8 mouse cellular contexts compared by ENCODE assay signal in the genomic region with DNA sequence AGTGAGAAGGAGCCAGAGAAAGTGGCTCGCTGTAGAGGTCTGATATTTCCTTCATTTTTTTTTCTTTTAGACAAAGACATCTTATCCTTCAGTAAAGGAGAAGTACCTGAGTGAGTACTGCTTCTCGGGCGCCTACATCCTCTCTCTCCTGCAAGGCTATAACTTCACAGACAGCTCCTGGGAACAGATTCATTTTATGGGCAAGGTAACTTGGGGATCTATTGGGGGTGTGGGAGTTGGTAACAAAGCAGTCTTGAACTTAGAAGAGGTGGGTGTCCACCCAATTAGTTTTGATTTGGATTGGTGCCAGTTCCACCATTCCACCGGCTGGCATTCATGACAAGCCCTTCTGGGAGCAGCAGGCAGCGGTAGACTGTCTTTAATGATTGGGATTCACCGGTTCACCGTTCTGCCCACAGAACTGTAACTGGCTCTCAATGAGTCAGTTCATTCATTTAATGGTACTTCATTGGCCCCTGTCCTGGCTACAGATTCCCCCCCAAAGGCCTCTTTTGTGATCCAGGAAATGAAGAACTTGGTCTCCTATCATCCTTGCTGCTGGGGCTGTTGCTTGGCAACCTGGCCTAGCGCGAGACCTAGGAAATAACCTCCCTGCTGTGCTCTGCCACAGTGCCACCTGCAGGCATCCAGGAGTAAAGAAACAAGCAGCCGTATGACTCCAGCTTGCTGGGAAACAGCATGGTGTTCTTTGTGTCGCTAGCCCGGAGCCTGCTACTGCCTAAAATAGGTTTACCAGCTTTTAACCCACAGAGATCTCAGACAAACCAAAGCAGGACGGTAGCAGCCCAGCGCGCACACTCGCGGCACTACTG. TPM values are rescaled to one million over a fixed set of nuclear protein-coding genes. Genes with fewer than 3 reads are reported as not detected.
A peak's percentile ranks its signal among the peaks of the same experiment; 100 is the strongest.
DNase-seq lines count a peak whose midpoint lies in the region; ATAC-seq and TF ChIP-seq lines count a peak whose summit lies in the region.

No protein-coding gene starts in this region.

- H3K36me3 ChIP-seq in embryonic facial prominence, embryonic 13.5 days = no peaks in the 10 kb centered on the region
- no peaks in the 10 kb centered on the region; the same call in 1 of the 2 replicates for H3K36me3 ChIP-seq in heart, adult 2 months (ENCODE audit: control insufficient read depth, insufficient read depth, low read length)
- no peaks in the 10 kb centered on the region for H3K36me3 ChIP-seq in limb, embryonic 11.5 days (ENCODE audit: control insufficient read depth, insufficient read depth, low read length)
- H3K36me3 ChIP-seq in midbrain, embryonic 14.5 days (ENCODE audit: control insufficient read depth, insufficient read depth, low read length) = no peaks in the 10 kb centered on the region

- no peak for TF ChIP-seq POLR2A in heart, adult 2 months (IDR thresholded peaks at IDR 0.05; ENCODE audit: insufficient read depth, low read depth, low read length)

- intact Hi-C loops in heart, adult 2 months (cut with DNase I) = no loop called here

- no peaks in the 10 kb centered on the region for H3K27me3 ChIP-seq in embryonic facial prominence, embryonic 13.5 days
- no peaks in the 10 kb centered on the region for H3K27me3 ChIP-seq in heart, adult 2 months (ENCODE audit: control insufficient read depth, insufficient read depth, low read length)
- H3K27me3 ChIP-seq in limb, embryonic 11.5 days (ENCODE audit: control insufficient read depth, insufficient read depth, low read length) = no peaks in the 10 kb centered on the region
- H3K27me3 ChIP-seq in midbrain, embryonic 14.5 days (ENCODE audit: control insufficient read depth, insufficient read depth, low read length) = no peaks in the 10 kb centered on the region

- H3K9me3 ChIP-seq in embryonic facial prominence, embryonic 13.5 days = no peaks in the 10 kb centered on the region
- H3K9me3 ChIP-seq in limb, embryonic 11.5 days (ENCODE audit: control insufficient read depth, low read length) = no peaks in the 10 kb centered on the region
- H3K9me3 ChIP-seq in midbrain, embryonic 14.5 days (ENCODE audit: control insufficient read depth, low read length) = no peaks in the 10 kb centered on the region

- WGBS in embryonic facial prominence, embryonic 13.5 days = 25% methylated on average over 17 of the region's 17 CpGs
- 35% methylated on average over 17 of the region's 17 CpGs for WGBS in heart, adult 2 months
- WGBS in limb, embryonic 11.5 days = 29% methylated on average over 17 of the region's 17 CpGs
- WGBS in midbrain, embryonic 14.5 days = 14% methylated on average over 17 of the region's 17 CpGs

- peak overlapping the region; percentile 62 for H3K9ac ChIP-seq in embryonic facial prominence, embryonic 13.5 days
- H3K9ac ChIP-seq in heart, adult 2 months (ENCODE audit: low read depth, low read length) = no peak overlapping the region
- H3K9ac ChIP-seq in limb, embryonic 11.5 days (ENCODE audit: low read length) = peak overlapping the region; percentile 28; the same call in 1 of the 2 replicates
- H3K9ac ChIP-seq in midbrain, embryonic 14.5 days (replicated peaks; ENCODE audit: low read length) = no peak overlapping the region; the same call in 1 of the 2 replicates

- peak; percentile 84 for DNase-seq in 416B (ENCODE audit: low read depth)
- DNase-seq in adrenal gland, postnatal 25 days = peak; percentile 65
- peak; percentile 69 to 76 for DNase-seq in heart, adult 2 months
- peak; percentile 47 for DNase-seq in kidney, adult 18-20 months
- peak; percentile 86 for DNase-seq in limb, embryonic 11.5 days (ENCODE audit: low spot score)
- peak; percentile 94 for DNase-seq in midbrain, embryonic 14.5 days
- peak; percentile 21 to 36 for DNase-seq in spleen, postnatal 36 days (ENCODE audit: low spot score in 2 of 2)

- no peaks in the 10 kb centered on the region for H3K4me1 ChIP-seq in embryonic facial prominence, embryonic 13.5 days
- H3K4me1 ChIP-seq in heart, adult 2 months (ENCODE audit: control insufficient read depth, insufficient read depth, low read length) = no peaks in the 10 kb centered on the region
- H3K4me1 ChIP-seq in limb, embryonic 11.5 days (ENCODE audit: control insufficient read depth, insufficient read depth, low read length) = no peaks in the 10 kb centered on the region
- H3K4me1 ChIP-seq in midbrain, embryonic 14.5 days (ENCODE audit: control insufficient read depth, insufficient read depth, low read length) = peaks cover 7% of the 10 kb centered on the region

- H3K4me2 ChIP-seq in embryonic facial prominence, embryonic 13.5 days = peak overlapping the region; percentile 56
- H3K4me2 ChIP-seq in limb, embryonic 11.5 days (ENCODE audit: low read depth, severe bottlenecking) = 0 out of 2 replicates have a peak overlapping the region, but pooled peaks have one; percentile 11
- peak overlapping the region; percentile 45 for H3K4me2 ChIP-seq in midbrain, embryonic 14.5 days (ENCODE audit: low read length)

- TF ChIP-seq EP300 in heart, adult 2 months (IDR thresholded peaks at IDR 0.05; ENCODE audit: insufficient read depth, low read depth, low read length) = peak; percentile 63; the same call in 1 of the 2 replicates

- 0 out of 2 replicates have a peak, but pooled peaks have one; percentile 59 for ATAC-seq in embryonic facial prominence, embryonic 13.5 days (ENCODE audit: insufficient number of reproducible peaks, insufficient read depth, low FRiP score, low TSS enrichment, low read depth)
- ATAC-seq in limb, embryonic 11.5 days (ENCODE audit: insufficient number of reproducible peaks, low FRiP score, low TSS enrichment, low read depth) = peak; percentile 67; the same call in 1 of the 2 replicates
- peak; percentile 94 for ATAC-seq in midbrain, embryonic 14.5 days (ENCODE audit: low FRiP score, low TSS enrichment)

- H3K4me3 ChIP-seq in embryonic facial prominence, embryonic 13.5 days = peak overlapping the region; percentile 26; the same call in 1 of the 2 replicates
- H3K4me3 ChIP-seq in heart, adult 2 months = no peak overlapping the region
- no peak overlapping the region for H3K4me3 ChIP-seq in limb, embryonic 11.5 days (ENCODE audit: low read depth, low read length)
- 0 out of 2 replicates have a peak overlapping the region, but pooled peaks have one; percentile 10 for H3K4me3 ChIP-seq in midbrain, embryonic 14.5 days (replicated peaks; ENCODE audit: low read depth, low read length)

- peak; percentile 85 for TF ChIP-seq CTCF in heart, adult 2 months (IDR thresholded peaks at IDR 0.05)

- no peaks in the 10 kb centered on the region for H3K79me2 ChIP-seq in heart, adult 2 months (replicated peaks; ENCODE audit: control insufficient read depth, insufficient read depth, low read length)

- no peak overlapping the region for H3K27ac ChIP-seq in embryonic facial prominence, embryonic 13.5 days
- H3K27ac ChIP-seq in heart, adult 2 months = no peak overlapping the region
- no peak overlapping the region for H3K27ac ChIP-seq in limb, embryonic 11.5 days (replicated peaks; ENCODE audit: low read depth, low read length)
- H3K27ac ChIP-seq in midbrain, embryonic 14.5 days (replicated peaks; ENCODE audit: low read depth, low read length) = peak overlapping the region; percentile 84

RNA-seq across cellular contexts. Expression of a gene that starts 11.7 kb away (rescaled TPM):
- total RNA-seq in adrenal gland, postnatal 25 days (2021) = 0.27 TPM in 1 of 2 replicates, not detected in the other
- 0.08 TPM in 1 of 2 replicates, not detected in the other for polyA plus RNA-seq in embryonic facial prominence, embryonic 13.5 days (2015; fragmentation: Nextera tagmentation; extraction: Ambion mirVana)
- total RNA-seq in heart, adult 2 months (2021) = not detected
- polyA plus RNA-seq in heart, adult 2 months (2012; rRNA removed) = not detected in 2 replicates
- 0.12 TPM in 1 of 2 replicates, not detected in the other for polyA plus RNA-seq in limb, embryonic 11.5 days (2014; fragmentation: Nextera tagmentation; extraction: Ambion mirVana)
- 0.26 and 0.32 TPM in 2 replicates for polyA plus RNA-seq in midbrain, embryonic 14.5 days (2014; fragmentation: Nextera tagmentation; extraction: Ambion mirVana)

Comparison
In these comparisons a context has a peak if more than half of its experiments do, and no peak if none do; other contexts are left out.
1. DNase-seq: peak in every context shown above with its lines; median percentile 94 in midbrain, embryonic 14.5 days; 86 in limb, embryonic 11.5 days; 84 in 416B; 72 in heart, adult 2 months; 65 in adrenal gland, postnatal 25 days; 47 in kidney, adult 18-20 months; 28 in spleen, postnatal 36 days.
2. H3K4me3 ChIP-seq: peak in embryonic facial prominence, embryonic 13.5 days (single experiment) and midbrain, embryonic 14.5 days (single experiment); none in heart, adult 2 months (single experiment) and limb, embryonic 11.5 days (single experiment).
3. H3K9ac ChIP-seq: peak in embryonic facial prominence, embryonic 13.5 days (single experiment) and limb, embryonic 11.5 days (single experiment); none in heart, adult 2 months (single experiment) and midbrain, embryonic 14.5 days (single experiment).
4. Peak in every context shown above with its lines, with median percentiles within 50 percentile points of each other: ATAC-seq and H3K4me2 ChIP-seq.